Mouse (Mus musculus) liver (tissue): ENCODE data around the gene Pcmt1.

Source experiments
- DNase-seq: peaks from one replicate; pipeline ENCODE4 v3.0.0-alpha.2; 2020; ENCODE audit warnings: mixed read lengths

Pcmt1 gene

GRCm38 (mm10) chr10:7680731-7681301 is at the start of gene Pcmt1, which contains the start of gene Lats1:
Pcmt1 (minus strand) TSS chr10:7681136.
Lats1 (plus strand) TSS chr10:7681214.
- DNase-seq: peak; percentile 88

GRCm38 (mm10) chr10:7727011-7727410 is 46.1 kb upstream of the Pcmt1 start:
- no peak for DNase-seq

GRCm38 (mm10) chr10:7726501-7726812 is 45.5 kb upstream of the Pcmt1 start:
- DNase-seq: no peak

GRCm38 (mm10) chr10:7725751-7726500 is 45.0 kb upstream of the Pcmt1 start, which contains the start of gene Katna1:
Katna1 (plus strand) TSS chr10:7726000.
- peak; percentile 99 for DNase-seq

- no peak for DNase-seq
Measured at GRCm38 (mm10) chr10:7715056-7715455, 34.1 kb upstream of the Pcmt1 start.

- no peak for DNase-seq
Measured at GRCm38 (mm10) chr10:7712506-7712905, 31.6 kb upstream of the Pcmt1 start.

GRCm38 (mm10) chr10:7710121-7710520 is 29.2 kb upstream of the Pcmt1 start:
- no peak for DNase-seq

- no peak for DNase-seq
Measured at GRCm38 (mm10) chr10:7702586-7702985, 21.6 kb upstream of the Pcmt1 start.

GRCm38 (mm10) chr10:7700120-7700519 is 19.2 kb upstream of the Pcmt1 start:
- no peak for DNase-seq

- no peak for DNase-seq
Measured at GRCm38 (mm10) chr10:7695286-7695685, 14.3 kb upstream of the Pcmt1 start.

GRCm38 (mm10) chr10:7686902-7687301 is 6.0 kb upstream of the Pcmt1 start:
- no peak for DNase-seq

- DNase-seq: no peak
Measured at GRCm38 (mm10) chr10:7682249-7682648, 1.3 kb upstream of the Pcmt1 start.

- DNase-seq: peak; percentile 77
Measured at GRCm38 (mm10) chr10:7681343-7682025, 548 bp upstream of the Pcmt1 start.

- peak; percentile 23 for DNase-seq
Measured at GRCm38 (mm10) chr10:7673673-7674072, 7.3 kb downstream of the Pcmt1 start.

- DNase-seq: peak; percentile 89
Measured at GRCm38 (mm10) chr10:7667342-7667802, 13.6 kb downstream of the Pcmt1 start, which contains the start of gene Nup43. Nup43 (plus strand) TSS chr10:7667503.

GRCm38 (mm10) chr10:7664889-7665288 is 16.0 kb downstream of the Pcmt1 start:
- peak; percentile 15 for DNase-seq

GRCm38 (mm10) chr10:7664027-7664526 is 16.9 kb downstream of the Pcmt1 start:
- no peak for DNase-seq

- peak; percentile 94 for DNase-seq
Measured at GRCm38 (mm10) chr10:7663159-7664026, 17.5 kb downstream of the Pcmt1 start.

- DNase-seq: peak; percentile 83
Measured at GRCm38 (mm10) chr10:7662471-7663141, 18.3 kb downstream of the Pcmt1 start.

GRCm38 (mm10) chr10:7651057-7651456 is 29.9 kb downstream of the Pcmt1 start:
- DNase-seq: no peak

GRCm38 (mm10) chr10:7649059-7649458 is 31.9 kb downstream of the Pcmt1 start:
- DNase-seq: no peak

GRCm38 (mm10) chr10:7645911-7646310 is 35.0 kb downstream of the Pcmt1 start:
- no peak for DNase-seq
